Mouse (Mus musculus): Measurements from ENCODE around the gene G6pc3. TPM values are rescaled to one million over a fixed set of nuclear protein-coding genes. Genes with fewer than 3 reads are reported as not detected.

Gene G6pc3
- total RNA-seq, 2 experiments from 2014 or later, result 44.4 to 45.4 TPM

- no peak for DNase-seq (ENCODE audit: low spot score in 2 of 2)
These were observed 52.5 kb downstream of the G6pc3 start for GRCm38 (mm10) chr11:102241874-102242273.

Small RNA genes lying within 50 kb of the gene (microRNA-seq; reads per million reads assigned to microRNA genes)
- 2.9 to 4.0 reads per million in 2 experiments for gene Mir8101

Other genes starting within 250 kb of the G6pc3 start
- gene Sost, start 222.6 kb upstream of the G6pc3 start, total RNA-seq (2021), result under 1 TPM in 1 of 2 experiments, not detected in 1; 0.23 TPM
- gene Cfap97d1, start 205.3 kb upstream of the G6pc3 start, total RNA-seq (2021), result not detected
- gene Dusp3, start 202.6 kb upstream of the G6pc3 start, total RNA-seq (2021), result 100 to 1,000 TPM; 121 to 127 TPM
- 10 to 100 TPM; 70.1 to 79.5 TPM for gene Mpp3, start 161.2 kb upstream of the G6pc3 start, total RNA-seq (2021)
- gene Cd300lg, start 148.1 kb upstream of the G6pc3 start, total RNA-seq (2021), result under 1 TPM in 1 of 2 experiments, not detected in 1; 0.14 TPM
- gene Mpp2, start 101.1 kb upstream of the G6pc3 start, total RNA-seq (2021), result 100 to 1,000 TPM; 103 to 110 TPM
- gene Ppy, start 88.3 kb upstream of the G6pc3 start, total RNA-seq (2021), result not detected
- not detected for gene Pyy, start 81.8 kb upstream of the G6pc3 start, total RNA-seq (2021)
- gene Nags, start 44.1 kb upstream of the G6pc3 start, total RNA-seq (2021), result not detected
- 10 to 100 TPM; 29.8 TPM for gene Tmem101, start 33.2 kb upstream of the G6pc3 start, total RNA-seq (2021)
- 10 to 100 TPM; 73.8 to 77.8 TPM for gene Lsm12, start 4.3 kb upstream of the G6pc3 start, total RNA-seq (2021)
- gene Hdac5, start 40.5 kb downstream of the G6pc3 start, total RNA-seq (2021), result 100 to 1,000 TPM; 164 to 207 TPM
- gene BC030867, start 59.3 kb downstream of the G6pc3 start, total RNA-seq (2021), result 1 to 10 TPM in 1 of 2 experiments, under 1 TPM in 1; 0.94 to 1.0 TPM
- gene Asb16, start 79.1 kb downstream of the G6pc3 start, total RNA-seq (2021), result under 1 TPM; 0.64 to 0.76 TPM
- 10 to 100 TPM; 55.2 to 60.4 TPM for gene Tmub2, start 95.3 kb downstream of the G6pc3 start, total RNA-seq (2021)
- 100 to 1,000 TPM; 146 to 150 TPM for gene Atxn7l3, start 107.0 kb downstream of the G6pc3 start, total RNA-seq (2021)
- gene Ubtf, start 130.1 kb downstream of the G6pc3 start, total RNA-seq (2021), result 100 to 1,000 TPM; 112 to 125 TPM
- under 1 TPM; 0.32 to 0.54 TPM for gene Slc4a1, start 176.6 kb downstream of the G6pc3 start, total RNA-seq (2021)
- gene Rundc3a, start 203.8 kb downstream of the G6pc3 start, total RNA-seq (2021), result 100 to 1,000 TPM; 356 to 431 TPM
- gene Slc25a39, start 218.3 kb downstream of the G6pc3 start, total RNA-seq (2021), result 10 to 100 TPM; 74.8 to 80.1 TPM
- 10 to 100 TPM; 81.8 to 83.7 TPM for gene Grn, start 240.7 kb downstream of the G6pc3 start, total RNA-seq (2021)